Mouse (Mus musculus) stomach, postnatal 0 days (tissue): Measurements from ENCODE around the gene Gm5617.

Experiments
- CTCF ChIP-seq: IDR thresholded peaks from 2 replicates; pipeline ENCODE4 v1.5.1; 2016; ENCODE audit warnings: antibody characterized with exemption, low read depth, mild to moderate bottlenecking, moderate library complexity
- EP300 ChIP-seq: optimal IDR thresholded peaks from 2 replicates; pipeline ENCODE3; 2016; ENCODE audit warnings: antibody characterized with exemption

DNA sequence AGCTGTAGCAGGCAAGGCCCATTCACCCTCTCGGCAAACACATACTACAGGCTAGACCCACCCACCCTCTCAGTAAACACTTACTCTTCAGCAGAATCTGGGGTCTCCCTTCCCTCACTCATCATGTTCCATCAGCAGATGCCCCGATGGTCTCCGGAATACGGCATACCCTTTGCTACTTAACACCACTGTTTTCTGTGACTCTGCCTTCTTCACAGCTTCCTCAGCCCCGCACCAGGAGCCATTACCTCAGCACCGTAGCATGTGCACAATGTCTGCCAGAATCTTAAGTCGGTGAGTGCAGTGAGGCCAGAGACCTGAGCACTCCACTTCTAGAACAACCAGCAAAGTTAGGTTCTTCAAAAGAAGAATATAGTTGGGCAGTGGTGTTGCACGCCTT is 34.5 kb upstream of the Gm5617 start:
- TF ChIP-seq CTCF (no peak), EP300 (no peak)
